Mouse (Mus musculus): ENCODE measurements around the gene Hoxa3. TPM values are rescaled to one million over a fixed set of nuclear protein-coding genes. Genes with fewer than 3 reads are reported as not detected.

The Hoxa3 gene
- polyA plus RNA-seq (2014; fragmentation: Nextera tagmentation; extraction: Ambion mirVana), result 2.8 TPM in 2 replicates

GRCm38 (mm10) chr6:52213119-52213986 is at the start of gene Hoxa3, which contains the start of gene Gm28308:
Gene Hoxa3, minus strand, starts transcription at chr6:52213336.
Gene Gm28308, minus strand, starts transcription at chr6:52213339.
- WGBS, result 2% methylated on average over 38 of the region's 38 CpGs
- H3K27ac ChIP-seq (replicated peaks; ENCODE audit: low read depth, low read length), result no peak within 1 kb of the TSS
- H3K9me3 ChIP-seq (ENCODE audit: control insufficient read depth, low read length), result no peaks in the 10 kb centered on the region
- no peaks in the 10 kb centered on the region for H3K36me3 ChIP-seq (ENCODE audit: control insufficient read depth, insufficient read depth, low read length)
- H3K4me1 ChIP-seq (ENCODE audit: control insufficient read depth, insufficient read depth, low read length), result peaks cover 7% of the 10 kb centered on the region; the same call in 1 of the 2 replicates
- peak within 1 kb of the TSS; percentile 19 for H3K4me3 ChIP-seq (ENCODE audit: low read depth, low read length)
- no peak for ATAC-seq (ENCODE audit: low read depth)
- DNase-seq (ENCODE audit: low spot score), result no peak
- H3K4me2 ChIP-seq (ENCODE audit: low read depth, low read length), result peak within 1 kb of the TSS; percentile 23; the same call in 1 of the 2 replicates
- no peak within 1 kb of the TSS for H3K9ac ChIP-seq (ENCODE audit: low read depth, low read length)
- peaks cover 100% of the 10 kb centered on the region for H3K27me3 ChIP-seq (replicated peaks; ENCODE audit: control insufficient read depth, insufficient read depth, low read length)

- no peak for ATAC-seq (ENCODE audit: low read depth)
- no peaks in the 10 kb centered on the region for H3K36me3 ChIP-seq (ENCODE audit: control insufficient read depth, insufficient read depth, low read length)
- no peak overlapping the region for H3K4me3 ChIP-seq (ENCODE audit: low read depth, low read length)
- no peaks in the 10 kb centered on the region for H3K4me1 ChIP-seq (ENCODE audit: control insufficient read depth, insufficient read depth, low read length)
- no peak for DNase-seq (ENCODE audit: low spot score)
- WGBS, result 2% methylated on average over 24 of the region's 24 CpGs
- no peak overlapping the region for H3K9ac ChIP-seq (ENCODE audit: low read depth, low read length)
- H3K4me2 ChIP-seq (ENCODE audit: low read depth, low read length), result no peak overlapping the region
- peaks cover 95% of the 10 kb centered on the region for H3K27me3 ChIP-seq (replicated peaks; ENCODE audit: control insufficient read depth, insufficient read depth, low read length)
- H3K9me3 ChIP-seq (ENCODE audit: control insufficient read depth, low read length), result no peaks in the 10 kb centered on the region
- H3K27ac ChIP-seq (replicated peaks; ENCODE audit: low read depth, low read length), result no peak overlapping the region
Measured at GRCm38 (mm10) chr6:52262463-52263320, 49.6 kb upstream of the Hoxa3 start.

GRCm38 (mm10) chr6:52261751-52262462 is 48.8 kb upstream of the Hoxa3 start:
- H3K4me3 ChIP-seq (ENCODE audit: low read depth, low read length), result no peak overlapping the region

GRCm38 (mm10) chr6:52260654-52261575 is 47.8 kb upstream of the Hoxa3 start, which contains the start of gene Hoxa13:
Gene Hoxa13, minus strand, starts transcription at chr6:52260880.
- H3K27me3 ChIP-seq (replicated peaks; ENCODE audit: control insufficient read depth, insufficient read depth, low read length), result peaks cover 94% of the 10 kb centered on the region

More at GRCm38 (mm10) chr6:52261751-52262462, 48.8 kb upstream of the Hoxa3 start:
- Histone ChIP-seq H3K36me3 (ENCODE audit: control insufficient read depth, insufficient read depth, low read length) (no peaks in the 10 kb centered on the region), H3K4me1 (ENCODE audit: control insufficient read depth, insufficient read depth, low read length) (no peaks in the 10 kb centered on the region), H3K9ac (ENCODE audit: low read depth, low read length) (no peak overlapping the region), H3K4me2 (ENCODE audit: low read depth, low read length) (no peak overlapping the region), H3K27me3 (replicated peaks; ENCODE audit: control insufficient read depth, insufficient read depth, low read length) (peaks cover 95% of the 10 kb centered on the region), H3K27ac (replicated peaks; ENCODE audit: low read depth, low read length) (no peak overlapping the region), H3K9me3 (ENCODE audit: control insufficient read depth, low read length) (no peaks in the 10 kb centered on the region)
- ATAC-seq (ENCODE audit: low read depth) (no peak), DNase-seq (ENCODE audit: low spot score) (no peak)
- 1% methylated on average over 9 of the region's 9 CpGs for WGBS

GRCm38 (mm10) chr6:52259811-52260261 is 46.7 kb upstream of the Hoxa3 start:
- ATAC-seq (ENCODE audit: low read depth) (no peak), DNase-seq (ENCODE audit: low spot score) (no peak)
- Histone ChIP-seq H3K27me3 (replicated peaks; ENCODE audit: control insufficient read depth, insufficient read depth, low read length) (peaks cover 94% of the 10 kb centered on the region), H3K36me3 (ENCODE audit: control insufficient read depth, insufficient read depth, low read length) (no peaks in the 10 kb centered on the region), H3K9me3 (ENCODE audit: control insufficient read depth, low read length) (no peaks in the 10 kb centered on the region), H3K27ac (replicated peaks; ENCODE audit: low read depth, low read length) (no peak overlapping the region), H3K4me3 (ENCODE audit: low read depth, low read length) (peak overlapping the region; percentile 27), H3K4me2 (ENCODE audit: low read depth, low read length) (peak overlapping the region; percentile 58), H3K9ac (ENCODE audit: low read depth, low read length) (no peak overlapping the region), H3K4me1 (ENCODE audit: control insufficient read depth, insufficient read depth, low read length) (no peaks in the 10 kb centered on the region)
- WGBS, result 1% methylated on average over 19 of the region's 39 CpGs

More at GRCm38 (mm10) chr6:52260654-52261575, 47.8 kb upstream of the Hoxa3 start, which contains the start of gene Hoxa13:
- DNase-seq (ENCODE audit: low spot score) (peak; percentile 24), ATAC-seq (ENCODE audit: low read depth) (peak; percentile 51; the same call in 1 of the 2 replicates)
- Histone ChIP-seq H3K9ac (ENCODE audit: low read depth, low read length) (0 out of 2 replicates have a peak within 1 kb of the TSS, but pooled peaks have one; percentile 11), H3K9me3 (ENCODE audit: control insufficient read depth, low read length) (no peaks in the 10 kb centered on the region), H3K36me3 (ENCODE audit: control insufficient read depth, insufficient read depth, low read length) (no peaks in the 10 kb centered on the region), H3K27ac (replicated peaks; ENCODE audit: low read depth, low read length) (no peak within 1 kb of the TSS), H3K4me1 (ENCODE audit: control insufficient read depth, insufficient read depth, low read length) (no peaks in the 10 kb centered on the region), H3K4me2 (ENCODE audit: low read depth, low read length) (peak within 1 kb of the TSS; percentile 58), H3K4me3 (ENCODE audit: low read depth, low read length) (peak within 1 kb of the TSS; percentile 41)
- WGBS, result 2% methylated on average over 8 of the region's 72 CpGs

- DNase-seq (ENCODE audit: low spot score) (no peak), ATAC-seq (ENCODE audit: low read depth) (no peak)
- Histone ChIP-seq H3K4me3 (ENCODE audit: low read depth, low read length) (no peak overlapping the region), H3K4me1 (ENCODE audit: control insufficient read depth, insufficient read depth, low read length) (no peaks in the 10 kb centered on the region), H3K27ac (replicated peaks; ENCODE audit: low read depth, low read length) (no peak overlapping the region), H3K9me3 (ENCODE audit: control insufficient read depth, low read length) (no peaks in the 10 kb centered on the region), H3K4me2 (ENCODE audit: low read depth, low read length) (no peak overlapping the region), H3K36me3 (ENCODE audit: control insufficient read depth, insufficient read depth, low read length) (no peaks in the 10 kb centered on the region), H3K9ac (ENCODE audit: low read depth, low read length) (no peak overlapping the region), H3K27me3 (replicated peaks; ENCODE audit: control insufficient read depth, insufficient read depth, low read length) (peaks cover 94% of the 10 kb centered on the region)
- 1% methylated on average over 20 of the region's 25 CpGs for WGBS
Measured at GRCm38 (mm10) chr6:52259081-52259790, 46.1 kb upstream of the Hoxa3 start.

GRCm38 (mm10) chr6:52256956-52257355 is 43.8 kb upstream of the Hoxa3 start:
- Histone ChIP-seq H3K27ac (replicated peaks; ENCODE audit: low read depth, low read length) (no peak overlapping the region), H3K4me1 (ENCODE audit: control insufficient read depth, insufficient read depth, low read length) (no peaks in the 10 kb centered on the region), H3K4me2 (ENCODE audit: low read depth, low read length) (no peak overlapping the region), H3K4me3 (ENCODE audit: low read depth, low read length) (no peak overlapping the region), H3K9ac (ENCODE audit: low read depth, low read length) (no peak overlapping the region), H3K27me3 (replicated peaks; ENCODE audit: control insufficient read depth, insufficient read depth, low read length) (peaks cover 94% of the 10 kb centered on the region), H3K9me3 (ENCODE audit: control insufficient read depth, low read length) (no peaks in the 10 kb centered on the region), H3K36me3 (ENCODE audit: control insufficient read depth, insufficient read depth, low read length) (no peaks in the 10 kb centered on the region)
- DNase-seq (ENCODE audit: low spot score) (peak; percentile 83), ATAC-seq (ENCODE audit: low read depth) (no peak)
- WGBS, result under 1% methylated on average over 6 of the region's 6 CpGs
